Mouse (Mus musculus): Measurements from ENCODE around the gene Map3k3. TPM values are rescaled to one million over a fixed set of nuclear protein-coding genes. Genes with fewer than 3 reads are reported as not detected.
"Not testable (repeated sequence)": the region's sequence is repeated elsewhere in the genome, so short reads cannot be mapped to it uniquely, and the experiment has no call there.

Gene Map3k3
- polyA plus RNA-seq, 1 experiment from 2014 or later: 15.2 TPM

- DNase-seq (no peak), ATAC-seq (ENCODE audit: low FRiP score, low TSS enrichment) (no peak)
- H3K27ac ChIP-seq (replicated peaks; ENCODE audit: low read depth, low read length): no peak overlapping the region
- no peaks in the 10 kb centered on the region for H3K4me1 ChIP-seq (ENCODE audit: control insufficient read depth, insufficient read depth, low read length)
- WGBS: 86% methylated on average over 8 of the region's 8 CpGs
- no peak overlapping the region for H3K4me3 ChIP-seq (replicated peaks; ENCODE audit: low read depth, low read length)
- H3K9me3 ChIP-seq (ENCODE audit: control insufficient read depth, low read length): no peaks in the 10 kb centered on the region
- peaks cover 9% of the 10 kb centered on the region; the same call in 1 of the 2 replicates for H3K36me3 ChIP-seq (ENCODE audit: control insufficient read depth, insufficient read depth, low read length)
- H3K4me2 ChIP-seq (ENCODE audit: low read length): no peak overlapping the region
- no peaks in the 10 kb centered on the region for H3K27me3 ChIP-seq (ENCODE audit: control insufficient read depth, insufficient read depth, low read length)
- no peak overlapping the region for H3K9ac ChIP-seq (replicated peaks; ENCODE audit: low read length)
Observed at GRCm38 (mm10) chr11:106106047-106106587, 21.7 kb downstream of the Map3k3 start.

DNA sequence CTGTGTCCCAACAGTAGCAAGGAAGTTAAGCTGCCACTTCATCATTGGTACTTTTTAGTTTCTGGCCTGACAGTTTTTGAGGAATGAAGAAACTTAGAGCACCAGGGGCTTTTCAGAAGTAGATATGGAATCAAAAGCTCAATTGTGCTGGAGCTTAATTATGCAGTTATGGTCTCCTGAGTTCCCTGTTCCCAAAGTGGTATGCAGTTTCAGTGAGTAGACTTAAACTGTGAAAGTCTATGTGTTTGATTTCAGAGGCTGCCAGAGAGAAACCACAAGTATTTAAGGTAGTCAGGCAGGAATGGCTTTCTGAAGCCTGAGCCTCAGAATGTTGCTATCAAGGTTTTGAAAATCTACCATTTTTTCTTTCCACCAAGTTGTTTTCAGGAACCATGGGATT, 27.3 kb downstream of the Map3k3 start:
- ATAC-seq (ENCODE audit: low FRiP score, low TSS enrichment) (no peak), DNase-seq (no peak)
- Histone ChIP-seq H3K4me1 (ENCODE audit: control insufficient read depth, insufficient read depth, low read length) (no peaks in the 10 kb centered on the region), H3K4me3 (replicated peaks; ENCODE audit: low read depth, low read length) (no peak overlapping the region), H3K27me3 (ENCODE audit: control insufficient read depth, insufficient read depth, low read length) (no peaks in the 10 kb centered on the region), H3K9ac (replicated peaks; ENCODE audit: low read length) (no peak overlapping the region), H3K9me3 (ENCODE audit: control insufficient read depth, low read length) (no peaks in the 10 kb centered on the region), H3K36me3 (ENCODE audit: control insufficient read depth, insufficient read depth, low read length) (peaks cover 24% of the 10 kb centered on the region), H3K4me2 (ENCODE audit: low read length) (no peak overlapping the region), H3K27ac (replicated peaks; ENCODE audit: low read depth, low read length) (no peak overlapping the region)

GRCm38 (mm10) chr11:106122221-106122620, 37.8 kb downstream of the Map3k3 start:
- WGBS: 97% methylated on average over 5 of the region's 5 CpGs
- no peak for ATAC-seq (ENCODE audit: low FRiP score, low TSS enrichment)

DNA sequence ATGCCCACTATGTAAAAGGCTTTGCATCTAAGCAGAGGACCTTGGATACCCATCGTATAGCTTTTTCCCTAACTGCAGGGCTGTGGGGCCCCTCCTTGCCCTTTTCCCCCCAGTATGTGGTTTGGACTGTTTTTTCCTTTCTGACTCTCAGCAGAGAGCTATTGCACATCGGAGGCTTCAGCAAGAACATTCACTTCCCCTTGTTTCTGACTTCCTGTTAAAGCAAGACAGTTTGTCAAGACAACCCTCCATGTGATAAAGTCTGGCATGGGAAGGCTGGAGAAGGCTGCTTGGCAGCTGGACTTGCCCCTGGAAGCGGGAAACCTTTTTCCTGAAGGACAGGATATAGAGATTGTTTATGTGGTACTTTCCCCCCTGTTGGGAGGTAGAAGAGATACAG, 38.3 kb downstream of the Map3k3 start:
- ATAC-seq (ENCODE audit: low FRiP score, low TSS enrichment): no peak
- H3K4me3 ChIP-seq (replicated peaks; ENCODE audit: low read depth, low read length): no peak overlapping the region
- H3K36me3 ChIP-seq (ENCODE audit: control insufficient read depth, insufficient read depth, low read length): peaks cover 62% of the 10 kb centered on the region
- H3K9me3 ChIP-seq (ENCODE audit: control insufficient read depth, low read length): no peaks in the 10 kb centered on the region
- no peaks in the 10 kb centered on the region for H3K4me1 ChIP-seq (ENCODE audit: control insufficient read depth, insufficient read depth, low read length)
- no peak for DNase-seq
- H3K27ac ChIP-seq (replicated peaks; ENCODE audit: low read depth, low read length): no peak overlapping the region
- no peak overlapping the region for H3K4me2 ChIP-seq (ENCODE audit: low read length)
- no peak overlapping the region for H3K9ac ChIP-seq (replicated peaks; ENCODE audit: low read length)
- H3K27me3 ChIP-seq (ENCODE audit: control insufficient read depth, insufficient read depth, low read length): no peaks in the 10 kb centered on the region
- 91% methylated on average over 3 of the region's 3 CpGs for WGBS

More at GRCm38 (mm10) chr11:106122221-106122620, 37.8 kb downstream of the Map3k3 start:
- Histone ChIP-seq H3K9me3 (ENCODE audit: control insufficient read depth, low read length) (no peaks in the 10 kb centered on the region), H3K27me3 (ENCODE audit: control insufficient read depth, insufficient read depth, low read length) (no peaks in the 10 kb centered on the region), H3K4me3 (replicated peaks; ENCODE audit: low read depth, low read length) (no peak overlapping the region), H3K9ac (replicated peaks; ENCODE audit: low read length) (no peak overlapping the region), H3K4me1 (ENCODE audit: control insufficient read depth, insufficient read depth, low read length) (no peaks in the 10 kb centered on the region), H3K36me3 (ENCODE audit: control insufficient read depth, insufficient read depth, low read length) (peaks cover 67% of the 10 kb centered on the region), H3K27ac (replicated peaks; ENCODE audit: low read depth, low read length) (no peak overlapping the region), H3K4me2 (ENCODE audit: low read length) (no peak overlapping the region)
- no peak for DNase-seq

DNA sequence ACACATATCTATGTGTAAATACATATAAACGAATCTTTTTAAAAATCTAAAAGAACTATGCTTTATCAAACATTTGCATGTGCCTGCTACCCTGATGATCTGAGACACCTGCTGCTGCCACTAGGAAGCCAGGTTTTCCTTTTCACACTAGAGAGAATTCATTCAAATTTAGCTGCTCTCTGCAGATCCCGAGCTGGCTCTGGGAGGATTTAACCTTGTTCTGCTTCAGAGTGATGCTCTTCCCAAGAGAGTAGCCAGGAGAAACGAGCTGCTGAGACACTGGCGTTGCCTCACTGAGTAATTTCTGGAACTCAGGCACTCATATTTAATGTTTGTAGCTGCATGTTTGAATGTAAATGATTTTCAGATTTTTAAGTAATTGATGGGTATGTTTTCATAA, 40.4 kb downstream of the Map3k3 start:
- Histone ChIP-seq H3K27me3 (ENCODE audit: control insufficient read depth, insufficient read depth, low read length) (no peaks in the 10 kb centered on the region), H3K4me2 (ENCODE audit: low read length) (no peak overlapping the region), H3K36me3 (ENCODE audit: control insufficient read depth, insufficient read depth, low read length) (peaks cover 54% of the 10 kb centered on the region), H3K9ac (replicated peaks; ENCODE audit: low read length) (no peak overlapping the region), H3K4me1 (ENCODE audit: control insufficient read depth, insufficient read depth, low read length) (no peaks in the 10 kb centered on the region), H3K4me3 (replicated peaks; ENCODE audit: low read depth, low read length) (no peak overlapping the region), H3K27ac (replicated peaks; ENCODE audit: low read depth, low read length) (no peak overlapping the region), H3K9me3 (ENCODE audit: control insufficient read depth, low read length) (no peaks in the 10 kb centered on the region)
- ATAC-seq (ENCODE audit: low FRiP score, low TSS enrichment) (no peak), DNase-seq (no peak)
- WGBS: 69% methylated on average over 4 of the region's 4 CpGs

GRCm38 (mm10) chr11:106125827-106126226, 41.4 kb downstream of the Map3k3 start:
- Histone ChIP-seq H3K4me3 (replicated peaks; ENCODE audit: low read depth, low read length) (no peak overlapping the region), H3K4me2 (ENCODE audit: low read length) (no peak overlapping the region), H3K9me3 (ENCODE audit: control insufficient read depth, low read length) (no peaks in the 10 kb centered on the region), H3K9ac (replicated peaks; ENCODE audit: low read length) (no peak overlapping the region), H3K36me3 (ENCODE audit: control insufficient read depth, insufficient read depth, low read length) (peaks cover 61% of the 10 kb centered on the region), H3K27ac (replicated peaks; ENCODE audit: low read depth, low read length) (no peak overlapping the region), H3K4me1 (ENCODE audit: control insufficient read depth, insufficient read depth, low read length) (no peaks in the 10 kb centered on the region), H3K27me3 (ENCODE audit: control insufficient read depth, insufficient read depth, low read length) (no peaks in the 10 kb centered on the region)
- ATAC-seq (ENCODE audit: low FRiP score, low TSS enrichment) (no peak), DNase-seq (no peak)
- WGBS: 75% methylated on average over 1 of the region's 1 CpGs

GRCm38 (mm10) chr11:106126727-106127373, 42.4 kb downstream of the Map3k3 start:
- not testable (repeated sequence) for H3K9me3 ChIP-seq (ENCODE audit: control insufficient read depth, low read length); H3K9ac ChIP-seq (replicated peaks; ENCODE audit: low read length); H3K4me3 ChIP-seq (replicated peaks; ENCODE audit: low read depth, low read length); H3K27ac ChIP-seq (replicated peaks; ENCODE audit: low read depth, low read length); H3K4me2 ChIP-seq (ENCODE audit: low read length); H3K4me1 ChIP-seq (ENCODE audit: control insufficient read depth, insufficient read depth, low read length); ATAC-seq (ENCODE audit: low FRiP score, low TSS enrichment); DNase-seq; H3K27me3 ChIP-seq (ENCODE audit: control insufficient read depth, insufficient read depth, low read length)
- peaks cover 56% of the 10 kb centered on the region for H3K36me3 ChIP-seq (ENCODE audit: control insufficient read depth, insufficient read depth, low read length)
- WGBS: 95% methylated on average over 4 of the region's 6 CpGs

DNA sequence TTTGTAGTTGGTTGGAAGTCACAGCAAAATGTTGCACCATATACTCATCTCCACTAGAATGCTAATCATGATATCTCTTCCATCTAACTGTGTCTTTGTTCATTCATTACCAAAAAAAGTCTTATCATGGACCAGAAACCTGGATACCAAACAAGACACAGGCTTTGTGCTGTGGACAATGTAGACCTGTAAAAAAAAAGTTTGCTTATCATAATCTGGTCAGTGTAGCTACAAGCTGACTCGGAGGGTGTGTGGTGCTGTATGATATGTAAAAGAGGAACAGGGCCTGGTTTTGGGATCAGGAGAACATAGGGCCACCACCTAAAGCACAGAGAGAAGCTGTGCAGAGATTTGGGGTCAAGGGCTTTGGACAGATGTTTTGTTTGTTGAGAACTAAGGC, 45.1 kb downstream of the Map3k3 start:
- Histone ChIP-seq H3K4me2 (ENCODE audit: low read length) (no peak overlapping the region), H3K9me3 (ENCODE audit: control insufficient read depth, low read length) (no peaks in the 10 kb centered on the region), H3K4me1 (ENCODE audit: control insufficient read depth, insufficient read depth, low read length) (peaks cover 5% of the 10 kb centered on the region; the same call in 1 of the 2 replicates), H3K27ac (replicated peaks; ENCODE audit: low read depth, low read length) (no peak overlapping the region), H3K4me3 (replicated peaks; ENCODE audit: low read depth, low read length) (no peak overlapping the region), H3K27me3 (ENCODE audit: control insufficient read depth, insufficient read depth, low read length) (no peaks in the 10 kb centered on the region), H3K36me3 (ENCODE audit: control insufficient read depth, insufficient read depth, low read length) (peaks cover 35% of the 10 kb centered on the region), H3K9ac (replicated peaks; ENCODE audit: low read length) (no peak overlapping the region)
- DNase-seq (no peak), ATAC-seq (ENCODE audit: low FRiP score, low TSS enrichment) (no peak)
- 94% methylated on average over 1 of the region's 1 CpGs for WGBS

DNA sequence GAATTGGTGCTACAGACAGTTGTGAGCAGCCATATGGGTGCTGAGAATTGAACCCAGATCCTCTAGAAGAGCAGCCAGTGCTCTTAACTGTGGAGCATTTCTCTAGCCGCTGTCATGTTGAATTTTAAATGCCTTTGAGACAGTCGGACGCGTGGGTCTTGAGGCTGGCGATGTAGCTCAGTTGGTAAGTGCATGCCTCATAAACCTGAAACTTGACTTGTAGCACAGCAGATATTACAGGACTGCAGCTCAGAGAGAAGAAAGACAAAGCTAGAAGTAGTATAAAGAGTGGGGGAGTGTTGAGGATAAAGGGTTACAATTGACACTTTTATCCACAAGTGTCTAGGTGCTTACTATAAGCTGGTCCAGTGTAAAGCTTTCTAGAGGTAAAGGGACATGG, 48.1 kb downstream of the Map3k3 start:
- Histone ChIP-seq H3K36me3 (ENCODE audit: control insufficient read depth, insufficient read depth, low read length) (peaks cover 34% of the 10 kb centered on the region), H3K27me3 (ENCODE audit: control insufficient read depth, insufficient read depth, low read length) (no peaks in the 10 kb centered on the region), H3K9ac (replicated peaks; ENCODE audit: low read length) (no peak overlapping the region), H3K4me2 (ENCODE audit: low read length) (no peak overlapping the region), H3K27ac (replicated peaks; ENCODE audit: low read depth, low read length) (no peak overlapping the region), H3K9me3 (ENCODE audit: control insufficient read depth, low read length) (no peaks in the 10 kb centered on the region), H3K4me3 (replicated peaks; ENCODE audit: low read depth, low read length) (no peak overlapping the region), H3K4me1 (ENCODE audit: control insufficient read depth, insufficient read depth, low read length) (peaks cover 12% of the 10 kb centered on the region; the same call in 1 of the 2 replicates)
- DNase-seq: no peak
- 92% methylated on average over 5 of the region's 5 CpGs for WGBS
- ATAC-seq (ENCODE audit: low FRiP score, low TSS enrichment): no peak

Measured in midbrain, embryonic 14.5 days (tissue).